Mouse (Mus musculus) lung, postnatal 14 days (tissue): Measurements from ENCODE around the gene Tlr9.

Experiments used
- DNase-seq: peaks from one replicate; pipeline ENCODE4 v3.0.0; 2021

Gene Tlr9

GRCm38 (mm10) chr9:106235194-106235830 is 12.9 kb downstream of the Tlr9 start:
- no peak for DNase-seq

DNA sequence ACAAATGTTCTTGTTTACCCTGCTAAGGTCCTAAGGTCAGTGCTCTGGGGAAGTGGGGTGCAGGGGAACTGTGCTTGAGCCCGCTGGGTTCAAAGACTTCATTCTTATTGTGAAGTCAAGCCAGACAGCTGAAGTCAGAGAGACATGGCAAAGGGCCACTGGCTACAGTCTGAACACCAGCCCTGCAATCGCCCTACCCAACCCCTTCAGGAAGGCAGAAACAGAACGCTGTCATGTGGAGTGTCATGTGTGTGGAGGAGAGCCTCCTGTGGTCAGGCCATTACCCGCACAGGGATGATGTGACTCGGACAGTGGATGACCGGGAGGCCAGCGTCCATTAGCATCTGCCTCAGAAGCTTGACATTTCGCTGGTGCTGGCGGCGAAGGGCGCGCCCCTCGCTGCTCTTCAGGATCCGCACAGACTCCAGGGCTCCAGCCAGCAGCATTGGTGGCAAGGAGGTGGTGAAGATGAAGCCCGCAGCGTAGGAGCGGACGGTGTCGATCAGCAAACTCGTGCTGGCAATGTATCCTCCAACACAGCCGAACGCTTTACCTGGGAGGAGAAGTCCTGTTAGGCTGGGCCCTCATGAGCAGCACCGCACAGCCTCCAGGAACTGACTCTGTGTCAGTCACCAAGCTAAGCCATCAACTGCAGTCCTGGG is 13.9 kb downstream of the Tlr9 start:
- DNase-seq: no peak

DNA sequence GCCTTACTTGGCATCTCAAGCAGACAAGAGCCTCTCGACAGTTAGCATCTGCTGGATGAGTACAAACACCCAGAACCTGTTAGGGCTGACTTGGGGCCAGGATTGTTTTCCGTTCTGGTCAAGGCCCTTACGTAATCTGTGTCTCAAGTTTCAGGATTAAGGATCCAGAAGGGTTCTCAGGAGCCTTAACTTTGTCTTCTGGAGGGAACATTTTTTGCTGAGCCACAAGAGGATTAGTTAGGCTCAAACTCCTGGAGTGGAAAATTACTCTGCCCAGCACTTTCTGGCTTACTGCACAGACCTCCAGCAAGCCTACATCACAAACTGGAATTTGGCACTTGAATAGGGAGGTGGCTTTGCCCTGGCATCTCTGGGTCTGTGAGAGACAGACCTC is 14.4 kb downstream of the Tlr9 start:
- peak; percentile 66 for DNase-seq

DNA sequence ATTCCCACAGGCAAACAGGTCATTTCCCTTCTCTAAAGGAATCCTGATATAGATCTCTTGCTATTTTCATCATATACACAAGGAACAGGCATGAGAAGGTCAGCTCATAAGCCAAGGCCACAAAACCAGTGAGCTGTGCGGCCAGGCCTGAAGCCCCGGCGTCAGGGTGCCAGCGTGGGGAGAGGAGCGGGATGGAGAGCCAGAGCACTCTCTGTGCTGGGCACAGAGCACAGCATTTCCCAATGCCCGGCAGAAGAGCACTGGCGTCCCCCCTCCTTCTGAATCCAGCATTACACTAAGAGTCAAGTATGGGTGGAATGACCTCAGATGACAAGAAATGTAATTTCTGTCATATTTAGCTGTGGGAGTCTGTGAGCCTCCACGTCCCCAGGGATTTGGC is 15.0 kb downstream of the Tlr9 start:
- DNase-seq: no peak

DNA sequence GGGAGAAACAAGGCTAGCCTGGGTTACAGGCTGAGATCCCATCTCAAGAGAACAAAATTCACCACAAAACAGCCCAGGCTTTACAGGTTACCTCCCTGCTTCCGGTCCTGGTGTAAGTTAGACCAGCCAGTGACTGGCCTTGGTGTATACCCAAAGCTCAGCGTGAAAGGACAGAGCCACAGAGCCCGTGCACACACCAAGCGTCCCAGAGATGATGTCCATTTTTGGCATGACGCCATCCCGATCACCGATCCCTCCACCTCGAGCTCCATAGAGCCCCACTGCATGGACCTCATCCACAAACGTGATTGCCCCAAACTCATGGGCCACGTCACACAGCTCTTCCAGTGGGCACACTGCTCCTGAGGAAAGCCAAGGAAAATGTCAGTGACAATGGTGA is 15.5 kb downstream of the Tlr9 start:
- DNase-seq: no peak

DNA sequence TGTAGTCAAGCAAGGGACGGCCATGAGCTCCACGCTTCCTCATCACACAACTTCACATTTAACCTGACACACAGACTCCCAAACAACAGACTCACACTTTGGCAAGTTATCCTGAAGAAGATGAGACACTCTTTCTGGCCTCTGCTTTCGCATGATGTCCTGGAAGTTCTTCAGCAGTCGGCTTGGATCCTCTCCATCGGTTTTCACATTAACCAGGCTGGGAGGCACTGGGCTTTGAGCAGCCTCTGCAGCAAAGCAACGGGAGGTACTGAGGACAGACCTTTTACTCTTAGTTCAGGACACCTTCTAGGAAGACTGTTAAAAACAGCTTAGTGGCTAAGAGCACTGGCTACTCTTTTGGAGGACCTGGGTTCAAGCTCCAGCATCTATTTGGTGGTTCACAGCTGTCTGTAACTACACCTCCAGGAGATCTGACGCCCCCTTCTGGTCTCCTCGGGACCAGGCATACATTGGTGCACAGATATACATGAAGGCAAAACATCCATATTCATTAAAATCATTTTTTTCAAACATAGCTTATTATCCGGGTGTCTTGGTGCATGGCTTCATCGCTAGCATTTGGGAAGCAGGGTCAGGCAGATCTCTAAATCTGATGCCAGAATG is 19.3 kb downstream of the Tlr9 start:
- DNase-seq: no peak

GRCm38 (mm10) chr9:106242813-106243488 is 20.6 kb downstream of the Tlr9 start:
- peak; percentile 59 for DNase-seq

DNA sequence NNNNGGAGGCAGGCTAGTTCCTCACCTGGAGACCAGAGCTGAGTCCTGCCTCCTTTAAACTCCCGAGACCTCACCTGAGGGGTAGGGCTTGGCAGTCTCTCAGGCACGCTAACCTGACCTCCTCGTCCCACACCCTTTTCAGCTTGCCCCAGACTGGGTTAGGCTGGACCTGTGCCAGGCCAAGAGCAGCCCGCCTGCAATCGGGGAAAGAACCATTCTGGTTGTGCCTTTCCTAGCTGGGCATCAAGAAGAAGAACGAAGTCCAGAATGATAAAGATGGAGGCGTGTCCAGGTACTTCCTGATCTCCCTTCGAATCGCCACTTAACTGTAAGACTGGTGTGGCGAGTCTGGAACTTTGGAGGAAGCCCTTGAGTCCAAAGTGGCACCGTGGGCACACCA is 27.2 kb downstream of the Tlr9 start:
- DNase-seq: peak; percentile 62

DNA sequence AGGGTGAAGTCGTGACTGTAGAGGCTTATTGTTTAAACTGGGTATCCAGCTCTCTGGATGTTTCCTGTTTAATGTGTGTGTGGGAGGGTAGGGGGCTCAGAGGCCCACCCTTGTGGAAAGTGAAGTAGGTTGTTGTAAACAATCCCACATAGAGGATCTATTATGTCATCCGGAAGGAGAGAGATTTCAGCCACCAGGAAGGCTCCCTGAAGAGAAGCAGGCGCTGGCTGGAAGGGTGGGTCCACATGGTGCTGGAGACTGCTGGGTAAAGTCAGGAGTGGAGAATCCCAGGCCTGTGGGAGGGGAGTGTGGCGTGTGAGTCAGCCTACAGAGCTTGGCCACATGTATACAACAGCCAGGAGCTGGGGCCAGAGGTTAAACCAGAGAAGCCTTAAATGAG is 27.8 kb downstream of the Tlr9 start:
- peak; percentile 66 for DNase-seq

DNA sequence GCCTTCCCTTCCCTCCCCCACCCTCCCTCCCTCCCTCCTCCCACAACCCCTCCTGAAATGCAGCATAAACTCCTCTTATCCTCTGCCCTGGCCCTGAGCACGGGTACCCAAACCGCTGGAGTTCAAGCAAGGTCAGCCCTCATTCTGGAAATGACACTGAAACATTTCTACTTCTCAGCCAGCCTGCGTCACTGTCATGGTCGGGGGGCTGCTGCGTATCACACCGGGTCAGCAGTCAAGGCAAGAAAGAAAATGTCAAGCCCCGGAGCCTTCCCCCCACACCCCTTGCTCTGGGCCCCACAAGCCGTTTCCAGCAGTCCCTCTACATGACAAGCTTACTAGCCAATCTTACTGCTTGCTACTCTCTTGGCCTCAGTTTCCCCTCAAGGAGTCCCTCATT is 28.7 kb downstream of the Tlr9 start:
- no peak for DNase-seq

GRCm38 (mm10) chr9:106254001-106254400 is 31.6 kb downstream of the Tlr9 start:
- DNase-seq: no peak

- no peak for DNase-seq
These were observed 36.0 kb downstream of the Tlr9 start for GRCm38 (mm10) chr9:106258412-106258811.

- DNase-seq: no peak
These were observed 36.6 kb downstream of the Tlr9 start for GRCm38 (mm10) chr9:106258990-106259389.

GRCm38 (mm10) chr9:106261058-106261457 is 38.7 kb downstream of the Tlr9 start:
- no peak for DNase-seq

- no peak for DNase-seq
These were observed 39.1 kb downstream of the Tlr9 start for GRCm38 (mm10) chr9:106261491-106261890.

- DNase-seq: no peak
These were observed 39.7 kb downstream of the Tlr9 start for GRCm38 (mm10) chr9:106262075-106262474.

- no peak for DNase-seq
These were observed 41.1 kb downstream of the Tlr9 start for GRCm38 (mm10) chr9:106263381-106263924.

GRCm38 (mm10) chr9:106265358-106266075 is 43.1 kb downstream of the Tlr9 start:
- DNase-seq: no peak

GRCm38 (mm10) chr9:106266936-106267657 is 44.7 kb downstream of the Tlr9 start:
- no peak for DNase-seq

DNA sequence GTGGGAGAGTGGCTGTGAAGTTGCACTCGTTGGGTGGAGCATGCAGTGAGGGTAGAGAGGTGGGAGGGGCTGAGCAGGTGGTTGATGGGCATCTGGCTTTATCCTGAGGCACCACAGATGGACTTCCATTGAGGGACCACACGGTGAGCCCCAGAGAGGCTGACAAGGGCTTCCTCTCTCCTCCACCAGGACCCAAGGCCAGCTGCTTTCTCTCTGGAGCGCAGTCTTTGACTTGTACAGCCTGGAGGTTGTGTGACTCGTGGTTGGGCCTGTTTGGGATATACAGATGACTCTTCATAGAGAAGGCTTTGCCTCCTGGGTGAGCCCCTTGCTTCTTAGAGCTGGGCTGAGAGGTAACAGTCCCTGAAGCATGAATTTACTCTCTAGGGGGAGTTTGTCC is 46.0 kb downstream of the Tlr9 start:
- DNase-seq: no peak

DNA sequence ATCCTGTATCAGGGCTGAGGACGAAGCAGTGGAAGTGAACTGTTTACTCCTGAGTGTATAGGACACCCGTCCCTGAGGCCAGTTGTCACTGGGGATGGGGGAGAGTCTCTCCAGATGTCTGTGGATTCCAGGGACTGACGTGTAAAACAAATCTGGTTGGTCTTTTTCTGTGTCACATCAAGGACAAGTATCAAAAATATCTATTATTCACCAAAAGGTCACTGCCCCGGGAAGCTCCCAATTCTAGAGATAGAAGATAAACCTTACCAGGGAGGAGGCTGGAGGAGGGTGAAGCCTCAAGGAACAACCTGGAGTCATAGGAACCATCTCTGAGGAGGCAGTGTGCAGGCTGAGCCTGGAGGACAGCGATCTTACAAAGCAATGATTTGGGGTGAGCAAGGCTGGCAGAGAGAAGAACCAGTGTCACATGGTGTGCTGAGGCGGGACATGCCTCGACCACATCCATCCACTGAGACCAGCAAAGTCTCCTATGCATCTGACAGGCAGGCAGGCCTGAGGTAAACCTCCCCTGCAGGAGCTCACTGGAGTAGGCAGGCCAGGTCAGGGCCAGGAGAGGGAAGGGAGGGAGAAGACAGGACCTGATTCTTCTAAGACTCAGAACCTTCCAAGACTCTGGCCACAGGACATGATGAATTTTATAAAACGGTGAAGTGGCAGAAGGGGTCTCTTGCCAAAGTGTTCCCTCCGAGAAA is 46.8 kb downstream of the Tlr9 start:
- no peak for DNase-seq

DNA sequence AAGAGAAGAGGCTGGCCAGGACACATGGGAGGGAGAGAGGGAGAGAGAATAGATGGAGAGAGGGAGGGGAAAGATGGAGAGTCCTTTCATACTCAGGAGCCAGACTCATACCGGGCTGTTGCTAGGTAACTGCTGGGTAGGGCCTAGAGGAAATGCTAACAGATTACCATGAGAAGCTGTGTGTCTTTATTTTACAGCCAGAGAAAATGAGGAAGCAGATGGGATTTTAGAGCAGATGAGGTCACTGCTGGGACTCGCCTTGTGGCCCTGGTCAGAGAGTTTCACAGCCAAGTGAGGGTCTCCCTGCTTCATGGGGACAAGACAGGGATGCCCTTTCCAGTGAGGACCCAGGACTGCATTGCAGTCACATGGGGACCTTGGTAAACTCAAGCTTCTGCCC is 47.5 kb downstream of the Tlr9 start:
- DNase-seq: no peak
